Mouse (Mus musculus): ENCODE measurements around the gene Hvcn1.

The Hvcn1 gene

GRCm38 (mm10) chr5:122218109-122218905 is 11.7 kb downstream of the Hvcn1 start:
- H3K36me3 ChIP-seq (ENCODE audit: control insufficient read depth, insufficient read depth, low read length, poor library complexity, severe bottlenecking): peaks cover 32% of the 10 kb centered on the region
- no peak for DNase-seq (ENCODE audit: low read depth, low spot score)
- H3K27me3 ChIP-seq (ENCODE audit: control insufficient read depth, insufficient read depth, low read length, poor library complexity, severe bottlenecking): no peaks in the 10 kb centered on the region

GRCm38 (mm10) chr5:122218928-122219327 is 12.3 kb downstream of the Hvcn1 start:
- peak; percentile 76 for DNase-seq (ENCODE audit: low read depth, low spot score)
- H3K36me3 ChIP-seq (ENCODE audit: control insufficient read depth, insufficient read depth, low read length, poor library complexity, severe bottlenecking): peaks cover 31% of the 10 kb centered on the region
- H3K27me3 ChIP-seq (ENCODE audit: control insufficient read depth, insufficient read depth, low read length, poor library complexity, severe bottlenecking): no peaks in the 10 kb centered on the region

GRCm38 (mm10) chr5:122219655-122220629 is 13.3 kb downstream of the Hvcn1 start:
- Histone ChIP-seq H3K27me3 (ENCODE audit: control insufficient read depth, insufficient read depth, low read length, poor library complexity, severe bottlenecking) (no peaks in the 10 kb centered on the region), H3K36me3 (ENCODE audit: control insufficient read depth, insufficient read depth, low read length, poor library complexity, severe bottlenecking) (peaks cover 38% of the 10 kb centered on the region)
- peak; percentile 99 for DNase-seq (ENCODE audit: low read depth, low spot score)

- peak; percentile 60 for DNase-seq (ENCODE audit: low read depth, low spot score)
- H3K27me3 ChIP-seq (ENCODE audit: control insufficient read depth, insufficient read depth, low read length, poor library complexity, severe bottlenecking): no peaks in the 10 kb centered on the region
Measured at GRCm38 (mm10) chr5:122221085-122221484, 14.5 kb downstream of the Hvcn1 start.

GRCm38 (mm10) chr5:122224291-122224690 is 17.7 kb downstream of the Hvcn1 start:
- DNase-seq (ENCODE audit: low read depth, low spot score): no peak
- peaks cover 49% of the 10 kb centered on the region for H3K36me3 ChIP-seq (ENCODE audit: control insufficient read depth, insufficient read depth, low read length, poor library complexity, severe bottlenecking)
- no peaks in the 10 kb centered on the region for H3K27me3 ChIP-seq (ENCODE audit: control insufficient read depth, insufficient read depth, low read length, poor library complexity, severe bottlenecking)

More at GRCm38 (mm10) chr5:122221085-122221484, 14.5 kb downstream of the Hvcn1 start:
- peaks cover 47% of the 10 kb centered on the region for H3K36me3 ChIP-seq (ENCODE audit: control insufficient read depth, insufficient read depth, low read length, poor library complexity, severe bottlenecking)

GRCm38 (mm10) chr5:122228271-122228765 is 21.7 kb downstream of the Hvcn1 start:
- DNase-seq (ENCODE audit: low read depth, low spot score): peak; percentile 71
- Histone ChIP-seq H3K27me3 (ENCODE audit: control insufficient read depth, insufficient read depth, low read length, poor library complexity, severe bottlenecking) (no peaks in the 10 kb centered on the region), H3K36me3 (ENCODE audit: control insufficient read depth, insufficient read depth, low read length, poor library complexity, severe bottlenecking) (peaks cover 37% of the 10 kb centered on the region)

GRCm38 (mm10) chr5:122228772-122229171 is 22.2 kb downstream of the Hvcn1 start:
- no peaks in the 10 kb centered on the region for H3K27me3 ChIP-seq (ENCODE audit: control insufficient read depth, insufficient read depth, low read length, poor library complexity, severe bottlenecking)
- H3K36me3 ChIP-seq (ENCODE audit: control insufficient read depth, insufficient read depth, low read length, poor library complexity, severe bottlenecking): peaks cover 36% of the 10 kb centered on the region
- no peak for DNase-seq (ENCODE audit: low read depth, low spot score)

- Histone ChIP-seq H3K27me3 (ENCODE audit: control insufficient read depth, insufficient read depth, low read length, poor library complexity, severe bottlenecking) (no peaks in the 10 kb centered on the region), H3K36me3 (ENCODE audit: control insufficient read depth, insufficient read depth, low read length, poor library complexity, severe bottlenecking) (peaks cover 30% of the 10 kb centered on the region)
- peak; percentile 56 for DNase-seq (ENCODE audit: low read depth, low spot score)
Measured at GRCm38 (mm10) chr5:122230816-122231215, 24.2 kb downstream of the Hvcn1 start.

GRCm38 (mm10) chr5:122231431-122231830 is 24.8 kb downstream of the Hvcn1 start:
- H3K27me3 ChIP-seq (ENCODE audit: control insufficient read depth, insufficient read depth, low read length, poor library complexity, severe bottlenecking): no peaks in the 10 kb centered on the region
- peak; percentile 58 for DNase-seq (ENCODE audit: low read depth, low spot score)
- H3K36me3 ChIP-seq (ENCODE audit: control insufficient read depth, insufficient read depth, low read length, poor library complexity, severe bottlenecking): peaks cover 26% of the 10 kb centered on the region

- H3K36me3 ChIP-seq (ENCODE audit: control insufficient read depth, insufficient read depth, low read length, poor library complexity, severe bottlenecking): peaks cover 28% of the 10 kb centered on the region
- no peaks in the 10 kb centered on the region for H3K27me3 ChIP-seq (ENCODE audit: control insufficient read depth, insufficient read depth, low read length, poor library complexity, severe bottlenecking)
- DNase-seq (ENCODE audit: low read depth, low spot score): peak; percentile 88
Measured at GRCm38 (mm10) chr5:122232004-122232403, 25.4 kb downstream of the Hvcn1 start.

GRCm38 (mm10) chr5:122233077-122233581 is 26.5 kb downstream of the Hvcn1 start:
- no peaks in the 10 kb centered on the region for H3K27me3 ChIP-seq (ENCODE audit: control insufficient read depth, insufficient read depth, low read length, poor library complexity, severe bottlenecking)
- DNase-seq (ENCODE audit: low read depth, low spot score): peak; percentile 70
- H3K36me3 ChIP-seq (ENCODE audit: control insufficient read depth, insufficient read depth, low read length, poor library complexity, severe bottlenecking): peaks cover 29% of the 10 kb centered on the region

- H3K36me3 ChIP-seq (ENCODE audit: control insufficient read depth, insufficient read depth, low read length, poor library complexity, severe bottlenecking): peaks cover 32% of the 10 kb centered on the region
- H3K27me3 ChIP-seq (ENCODE audit: control insufficient read depth, insufficient read depth, low read length, poor library complexity, severe bottlenecking): no peaks in the 10 kb centered on the region
- peak; percentile 88 for DNase-seq (ENCODE audit: low read depth, low spot score)
Measured at GRCm38 (mm10) chr5:122233695-122234094, 27.1 kb downstream of the Hvcn1 start.

GRCm38 (mm10) chr5:122234319-122235195 is 28.0 kb downstream of the Hvcn1 start:
- Histone ChIP-seq H3K27me3 (ENCODE audit: control insufficient read depth, insufficient read depth, low read length, poor library complexity, severe bottlenecking) (no peaks in the 10 kb centered on the region), H3K36me3 (ENCODE audit: control insufficient read depth, insufficient read depth, low read length, poor library complexity, severe bottlenecking) (peaks cover 35% of the 10 kb centered on the region)
- DNase-seq (ENCODE audit: low read depth, low spot score): peak; percentile 87
